Mouse (Mus musculus) neural tube, embryonic 15.5 days (tissue): ENCODE measurements around the gene Tnip1. TPM values are rescaled to one million over a fixed set of nuclear protein-coding genes. Genes with fewer than 3 reads are reported as not detected.

ENCODE experiments used
- ATAC-seq: fragments of 200-750 bp; cut with Nextera tagmentation; 2 replicates; pipeline ENCODE4 v1.8.0; 2017; ENCODE audit warnings: mild to moderate bottlenecking, moderate TSS enrichment, moderate library complexity; ENCODE audit not compliant: low FRiP score
- H3K27ac ChIP-seq: fragments of 300-500 bp; sonication (generic); replicated peaks from 2 replicates; pipeline ENCODE4 v1.5.1; 2015; ENCODE audit warnings: mild to moderate bottlenecking, inconsistent platforms
- H3K27me3 ChIP-seq: fragments of 300-500 bp; sonication (generic); replicated peaks from 2 replicates; pipeline ENCODE4 v1.6.1; 2015; ENCODE audit warnings: inconsistent platforms
- H3K36me3 ChIP-seq: fragments of 300-500 bp; sonication (generic); 2 replicates; pipeline ENCODE4 v1.6.1; 2015; ENCODE audit warnings: inconsistent platforms
- H3K4me1 ChIP-seq: fragments of 300-500 bp; sonication (generic); 2 replicates; pipeline ENCODE4 v1.6.1; 2015; ENCODE audit warnings: inconsistent platforms
- H3K4me2 ChIP-seq: fragments of 300-500 bp; sonication (generic); 2 replicates; pipeline ENCODE4 v1.6.1; 2015; ENCODE audit warnings: inconsistent platforms, mild to moderate bottlenecking, moderate library complexity
- H3K4me3 ChIP-seq: fragments of 300-500 bp; sonication (generic); replicated peaks from 2 replicates; pipeline ENCODE4 v1.5.1; 2015; ENCODE audit warnings: mild to moderate bottlenecking, inconsistent platforms
- H3K9ac ChIP-seq: fragments of 300-500 bp; sonication (generic); replicated peaks from 2 replicates; pipeline ENCODE4 v1.6.1; 2015; ENCODE audit warnings: mild to moderate bottlenecking, inconsistent platforms
- H3K9me3 ChIP-seq: fragments of 300-500 bp; sonication (generic); replicated peaks from 2 replicates; pipeline ENCODE4 v1.6.1; 2016; ENCODE audit warnings: inconsistent platforms
- WGBS: fragments of 180-500 bp; shearing (Covaris S2); methylation state at CpG from one replicate; pipeline ENCODE4 v1.1.7; 2015; ENCODE audit warnings: mixed read lengths; 5-methylcytosine and 5-hydroxymethylcytosine counted together
- polyA plus RNA-seq: library from polyadenylated mRNA; unstranded; fragments of >200 nt; fragmentation: Nextera tagmentation; extraction: Ambion mirVana; gene quantifications from 2 replicates; pipeline ENCODE4 v1.2.1, GENCODE M21; 2015

Tnip1 gene
- polyA plus RNA-seq, 1 experiment from 2014 or later, result 20.0 TPM

GRCm38 (mm10) chr11:54931405-54932093 lies 31.2 kb downstream of the Tnip1 start:
- no peak overlapping the region for H3K4me2 ChIP-seq
- 65% methylated on average over 5 of the region's 5 CpGs for WGBS
- 0 out of 2 replicates have a peak, but pooled peaks cover 3% of the 10 kb centered on the region for H3K4me1 ChIP-seq
- no peak overlapping the region for H3K27ac ChIP-seq
- H3K4me3 ChIP-seq, result no peak overlapping the region
- H3K9me3 ChIP-seq, result no peaks in the 10 kb centered on the region
- H3K36me3 ChIP-seq, result peaks cover 42% of the 10 kb centered on the region
- H3K9ac ChIP-seq, result no peak overlapping the region
- no peak for ATAC-seq
- no peaks in the 10 kb centered on the region for H3K27me3 ChIP-seq

- Histone ChIP-seq H3K4me3 (no peak overlapping the region), H3K36me3 (peaks cover 53% of the 10 kb centered on the region), H3K9ac (no peak overlapping the region), H3K4me2 (no peak overlapping the region), H3K9me3 (no peaks in the 10 kb centered on the region), H3K27ac (no peak overlapping the region), H3K27me3 (no peaks in the 10 kb centered on the region), H3K4me1 (no peaks in the 10 kb centered on the region)
- 69% methylated on average over 7 of the region's 7 CpGs for WGBS
- no peak for ATAC-seq
Measured at GRCm38 (mm10) chr11:54930318-54930979, 32.3 kb downstream of the Tnip1 start.

GRCm38 (mm10) chr11:54929744-54930143 lies 33.0 kb downstream of the Tnip1 start:
- no peak overlapping the region for H3K9ac ChIP-seq
- no peak overlapping the region for H3K4me3 ChIP-seq
- no peak overlapping the region for H3K4me2 ChIP-seq
- H3K4me1 ChIP-seq, result no peaks in the 10 kb centered on the region
- no peaks in the 10 kb centered on the region for H3K27me3 ChIP-seq
- no peak overlapping the region for H3K27ac ChIP-seq
- 89% methylated on average over 8 of the region's 8 CpGs for whole genome bisulfite sequencing
- no peaks in the 10 kb centered on the region for H3K9me3 ChIP-seq
- peaks cover 53% of the 10 kb centered on the region for H3K36me3 ChIP-seq
- ATAC-seq, result no peak

- Histone ChIP-seq H3K9me3 (no peaks in the 10 kb centered on the region), H3K4me2 (no peak overlapping the region), H3K4me3 (no peak overlapping the region), H3K9ac (no peak overlapping the region), H3K4me1 (no peaks in the 10 kb centered on the region), H3K36me3 (peaks cover 53% of the 10 kb centered on the region), H3K27me3 (no peaks in the 10 kb centered on the region), H3K27ac (no peak overlapping the region)
- WGBS, result 96% methylated on average over 6 of the region's 6 CpGs
- no peak for ATAC-seq
Measured at GRCm38 (mm10) chr11:54929290-54929689, 33.4 kb downstream of the Tnip1 start.

- H3K4me3 ChIP-seq, result no peak overlapping the region
- H3K27ac ChIP-seq, result no peak overlapping the region
- H3K4me2 ChIP-seq, result no peak overlapping the region
- no peak for ATAC-seq
- WGBS, result 90% methylated on average over 7 of the region's 7 CpGs
- no peaks in the 10 kb centered on the region for H3K4me1 ChIP-seq
- no peaks in the 10 kb centered on the region for H3K9me3 ChIP-seq
- no peaks in the 10 kb centered on the region for H3K27me3 ChIP-seq
- H3K9ac ChIP-seq, result no peak overlapping the region
- peaks cover 55% of the 10 kb centered on the region for H3K36me3 ChIP-seq
Measured at GRCm38 (mm10) chr11:54928886-54929285, 33.8 kb downstream of the Tnip1 start.

GRCm38 (mm10) chr11:54928219-54928618 lies 34.5 kb downstream of the Tnip1 start:
- Histone ChIP-seq H3K4me2 (no peak overlapping the region), H3K4me3 (no peak overlapping the region), H3K4me1 (no peaks in the 10 kb centered on the region), H3K36me3 (peaks cover 54% of the 10 kb centered on the region), H3K27me3 (no peaks in the 10 kb centered on the region), H3K9ac (no peak overlapping the region), H3K27ac (no peak overlapping the region), H3K9me3 (no peaks in the 10 kb centered on the region)
- WGBS, result 92% methylated on average over 3 of the region's 3 CpGs
- no peak for ATAC-seq

GRCm38 (mm10) chr11:54927346-54928140 lies 35.2 kb downstream of the Tnip1 start:
- Histone ChIP-seq H3K9me3 (no peaks in the 10 kb centered on the region), H3K27me3 (no peaks in the 10 kb centered on the region), H3K4me3 (no peak overlapping the region), H3K4me1 (no peaks in the 10 kb centered on the region), H3K36me3 (peaks cover 56% of the 10 kb centered on the region), H3K4me2 (no peak overlapping the region), H3K9ac (no peak overlapping the region), H3K27ac (no peak overlapping the region)
- no peak for ATAC-seq
- WGBS, result 86% methylated on average over 14 of the region's 14 CpGs

- ATAC-seq, result no peak
- peaks cover 61% of the 10 kb centered on the region for H3K36me3 ChIP-seq
- H3K4me3 ChIP-seq, result no peak overlapping the region
- H3K27me3 ChIP-seq, result no peaks in the 10 kb centered on the region
- no peaks in the 10 kb centered on the region for H3K4me1 ChIP-seq
- no peaks in the 10 kb centered on the region for H3K9me3 ChIP-seq
- H3K4me2 ChIP-seq, result no peak overlapping the region
- H3K27ac ChIP-seq, result no peak overlapping the region
- WGBS, result 90% methylated on average over 14 of the region's 14 CpGs
- H3K9ac ChIP-seq, result no peak overlapping the region
Measured at GRCm38 (mm10) chr11:54924145-54924544, 38.6 kb downstream of the Tnip1 start.

- H3K9me3 ChIP-seq, result no peaks in the 10 kb centered on the region
- ATAC-seq, result no peak
- H3K4me2 ChIP-seq, result no peak overlapping the region
- H3K27me3 ChIP-seq, result no peaks in the 10 kb centered on the region
- WGBS, result 93% methylated on average over 3 of the region's 3 CpGs
- H3K4me3 ChIP-seq, result no peak overlapping the region
- no peak overlapping the region for H3K9ac ChIP-seq
- no peaks in the 10 kb centered on the region for H3K4me1 ChIP-seq
- H3K36me3 ChIP-seq, result peaks cover 68% of the 10 kb centered on the region
- no peak overlapping the region for H3K27ac ChIP-seq
Measured at GRCm38 (mm10) chr11:54922488-54922887, 40.2 kb downstream of the Tnip1 start.

GRCm38 (mm10) chr11:54921798-54922197 lies 40.9 kb downstream of the Tnip1 start:
- no peak for ATAC-seq
- Histone ChIP-seq H3K36me3 (peaks cover 68% of the 10 kb centered on the region), H3K27ac (no peak overlapping the region), H3K9me3 (no peaks in the 10 kb centered on the region), H3K9ac (no peak overlapping the region), H3K4me1 (no peaks in the 10 kb centered on the region), H3K4me3 (no peak overlapping the region), H3K27me3 (no peaks in the 10 kb centered on the region), H3K4me2 (no peak overlapping the region)
- 38% methylated on average over 7 of the region's 7 CpGs for WGBS

- H3K4me2 ChIP-seq, result no peak overlapping the region
- H3K4me1 ChIP-seq, result no peaks in the 10 kb centered on the region
- no peak overlapping the region for H3K27ac ChIP-seq
- H3K9me3 ChIP-seq, result no peaks in the 10 kb centered on the region
- no peak for ATAC-seq
- H3K9ac ChIP-seq, result no peak overlapping the region
- H3K36me3 ChIP-seq, result peaks cover 63% of the 10 kb centered on the region
- 86% methylated on average over 6 of the region's 6 CpGs for WGBS
- no peaks in the 10 kb centered on the region for H3K27me3 ChIP-seq
- no peak overlapping the region for H3K4me3 ChIP-seq
Measured at GRCm38 (mm10) chr11:54920973-54921580, 41.6 kb downstream of the Tnip1 start.
